Mouse (Mus musculus) CH12.LX (cell line): ENCODE measurements around the gene Zfyve28. TPM values are rescaled to one million over a fixed set of nuclear protein-coding genes. Genes with fewer than 3 reads are reported as not detected.

Source experiments
- DNase-seq: peaks from one replicate; pipeline ENCODE4 v3.0.0-alpha.2; 2013; ENCODE audit errors: extremely low read depth
- H3K27ac ChIP-seq: 2 replicates; pipeline ENCODE4 v1.5.1; 2012; ENCODE audit warnings: low read depth, mild to moderate bottlenecking, control low read depth, moderate library complexity; ENCODE audit not compliant: insufficient read depth
- H3K27me3 ChIP-seq: replicated peaks from 2 replicates; pipeline ENCODE3; 2012; ENCODE audit warnings: inconsistent platforms
- H3K36me3 ChIP-seq, 2 experiments: replicated peaks in 1 of 2; 2 replicates each; pipeline versions ENCODE3 to v1.6.1; 2012; ENCODE audit warnings: inconsistent platforms in 1 of 2, low read length in 1 of 2, mild to moderate bottlenecking in 1 of 2, mixed read lengths in 1 of 2, moderate library complexity in 1 of 2; ENCODE audit not compliant: control insufficient read depth in 1 of 2, insufficient read depth in 1 of 2
- H3K4me1 ChIP-seq, 2 experiments: 2 replicates each; pipeline ENCODE4 v1.6.1; 2012; ENCODE audit warnings: inconsistent platforms in 1 of 2, moderate library complexity in 1 of 2; ENCODE audit not compliant: insufficient read depth in 2 of 2, control insufficient read depth in 1 of 2
- H3K4me2 ChIP-seq: 2 replicates; pipeline ENCODE4 v1.6.1; 2012; ENCODE audit warnings: low read depth, mild to moderate bottlenecking, control low read depth; ENCODE audit not compliant: poor library complexity, insufficient read depth, severe bottlenecking
- H3K4me3 ChIP-seq, 3 experiments: fragments of 150-350 bp in 1 of 3; sonication (generic) in 1 of 3; replicated peaks in 1 of 3; 2 replicates each; pipeline versions ENCODE3 to v1.5.1; 2011 to 2012; ENCODE audit warnings: low read depth in 2 of 3, low read length in 2 of 3, mild to moderate bottlenecking in 2 of 3, moderate library complexity in 2 of 3, control low read depth in 1 of 3, improper control_type of control experiment in 1 of 3, inconsistent platforms in 1 of 3, mixed read lengths in 1 of 3; ENCODE audit not compliant: poor library complexity in 1 of 3
- H3K79me2 ChIP-seq: replicated peaks from 2 replicates; pipeline ENCODE4 v1.6.1; 2012; ENCODE audit warnings: mild to moderate bottlenecking, moderate library complexity; ENCODE audit not compliant: control insufficient read depth, poor library complexity, insufficient read depth, severe bottlenecking; ENCODE audit errors: extremely low read depth
- H3K9ac ChIP-seq: 2 replicates; pipeline ENCODE4 v1.6.1; 2012; ENCODE audit warnings: low read depth, mild to moderate bottlenecking, control low read depth, moderate library complexity; ENCODE audit not compliant: insufficient read depth
- H3K9me3 ChIP-seq: replicated peaks from 2 replicates; pipeline ENCODE3; 2012; ENCODE audit warnings: low read length, inconsistent platforms, mixed read lengths
- BHLHE40 ChIP-seq: IDR thresholded peaks from 2 replicates; pipeline ENCODE4 v1.6.1; 2011; ENCODE audit warnings: mild to moderate bottlenecking, low read depth, low read length, improper control_type of control experiment
- CHD1 ChIP-seq: IDR thresholded peaks from 2 replicates; pipeline ENCODE4 v1.6.1; 2012; ENCODE audit warnings: low read depth, low read length, improper control_type of control experiment, inconsistent platforms
- E2F4 ChIP-seq: IDR thresholded peaks from 2 replicates; pipeline ENCODE4 v1.6.1; 2011; ENCODE audit warnings: low read depth, low read length, improper control_type of control experiment; ENCODE audit not compliant: insufficient replicate concordance
- ELF1 ChIP-seq: IDR thresholded peaks from 2 replicates; pipeline ENCODE4 v1.6.1; 2014; ENCODE audit warnings: low read depth, mild to moderate bottlenecking, inconsistent platforms, low read length, improper control_type of control experiment
- EP300 ChIP-seq: IDR thresholded peaks from 2 replicates; pipeline ENCODE4 v1.6.1; 2011; ENCODE audit warnings: low read length, improper control_type of control experiment
- ETS1 ChIP-seq: conservative IDR thresholded peaks from 2 replicates; pipeline ENCODE4 v1.6.1; 2012; ENCODE audit warnings: low read depth, mild to moderate bottlenecking, inconsistent platforms, low read length, improper control_type of control experiment, moderate library complexity
- IRF4 ChIP-seq: IDR thresholded peaks from 2 replicates; pipeline ENCODE4 v1.6.1; 2014; ENCODE audit warnings: low read depth, mild to moderate bottlenecking, inconsistent platforms, low read length, improper control_type of control experiment
- JUND ChIP-seq: conservative IDR thresholded peaks from 2 replicates; pipeline ENCODE4 v1.6.1; 2011; ENCODE audit warnings: low read depth, low read length, improper control_type of control experiment
- KAT2A ChIP-seq: IDR thresholded peaks from 2 replicates; pipeline ENCODE4 v1.6.1; 2012; ENCODE audit warnings: low read length, improper control_type of control experiment, inconsistent platforms; ENCODE audit not compliant: insufficient replicate concordance
- MAX ChIP-seq: IDR thresholded peaks from 2 replicates; pipeline ENCODE4 v1.6.1; 2011; ENCODE audit warnings: low read length, improper control_type of control experiment
- MAZ ChIP-seq: IDR thresholded peaks from 2 replicates; pipeline ENCODE4 v1.6.1; 2012; ENCODE audit warnings: low read depth, mild to moderate bottlenecking, inconsistent platforms, low read length, improper control_type of control experiment, moderate library complexity
- MEF2A ChIP-seq: IDR thresholded peaks from 2 replicates; pipeline ENCODE4 v1.6.1; 2014; ENCODE audit warnings: low read depth, mild to moderate bottlenecking, inconsistent platforms, low read length, improper control_type of control experiment, borderline replicate concordance
- MXI1 ChIP-seq: IDR thresholded peaks from 2 replicates; pipeline ENCODE4 v1.6.1; 2011; ENCODE audit warnings: mild to moderate bottlenecking, low read depth, low read length, improper control_type of control experiment
- MYC ChIP-seq: IDR thresholded peaks from 2 replicates; pipeline ENCODE4 v1.6.1; 2011; ENCODE audit warnings: low read depth, mild to moderate bottlenecking, improper control_type of control experiment, low read length
- NELFE ChIP-seq: IDR thresholded peaks from 2 replicates; pipeline ENCODE4 v1.6.1; 2011; ENCODE audit warnings: low read depth, low read length, improper control_type of control experiment
- NRF1 ChIP-seq: IDR thresholded peaks from 2 replicates; pipeline ENCODE4 v1.6.1; 2014; ENCODE audit warnings: low read depth, mild to moderate bottlenecking, inconsistent platforms, low read length, improper control_type of control experiment, moderate library complexity
- PAX5 ChIP-seq: IDR thresholded peaks from 2 replicates; pipeline ENCODE4 v1.6.1; 2012; ENCODE audit warnings: low read length, inconsistent platforms, mixed read lengths
- POLR2AphosphoS2 ChIP-seq: IDR thresholded peaks from 2 replicates; pipeline ENCODE4 v1.6.1; 2011; ENCODE audit warnings: low read depth, low read length, improper control_type of control experiment
- RAD21 ChIP-seq: IDR thresholded peaks from 2 replicates; pipeline ENCODE4 v1.6.1; 2011; ENCODE audit warnings: low read depth, mild to moderate bottlenecking, low read length, improper control_type of control experiment, moderate library complexity
- RCOR1 ChIP-seq: conservative IDR thresholded peaks from 2 replicates; pipeline ENCODE4 v1.6.1; 2012; ENCODE audit warnings: low read depth, mild to moderate bottlenecking, inconsistent platforms, low read length, improper control_type of control experiment
- SIN3A ChIP-seq: IDR thresholded peaks from 2 replicates; pipeline ENCODE4 v1.6.1; 2012; ENCODE audit warnings: low read length, improper control_type of control experiment, inconsistent platforms
- SMC3 ChIP-seq: IDR thresholded peaks from 2 replicates; pipeline ENCODE4 v1.6.1; 2011; ENCODE audit warnings: low read depth, low read length, improper control_type of control experiment
- TBP ChIP-seq: conservative IDR thresholded peaks from 2 replicates; pipeline ENCODE4 v1.6.1; 2011; ENCODE audit warnings: low read depth, low read length, improper control_type of control experiment
- TCF12 ChIP-seq: IDR thresholded peaks from 2 replicates; pipeline ENCODE4 v1.6.1; 2014; ENCODE audit warnings: low read depth, mild to moderate bottlenecking, inconsistent platforms, low read length, improper control_type of control experiment
- UBTF ChIP-seq: IDR thresholded peaks from 2 replicates; pipeline ENCODE4 v1.6.1; 2012; ENCODE audit warnings: low read depth, mild to moderate bottlenecking, inconsistent platforms, low read length, improper control_type of control experiment, moderate library complexity
- USF1 ChIP-seq: IDR thresholded peaks from 2 replicates; pipeline ENCODE4 v1.6.1; 2014; ENCODE audit warnings: low read depth, mild to moderate bottlenecking, inconsistent platforms, low read length, improper control_type of control experiment
- ZC3H11A ChIP-seq: IDR thresholded peaks from 2 replicates; pipeline ENCODE4 v1.6.1; 2012; ENCODE audit warnings: low read depth, mild to moderate bottlenecking, inconsistent platforms, low read length, improper control_type of control experiment
- ZMIZ1 ChIP-seq: IDR thresholded peaks from 2 replicates; pipeline ENCODE4 v1.6.1; 2012; ENCODE audit warnings: low read depth, mild to moderate bottlenecking, inconsistent platforms, low read length, improper control_type of control experiment
- ZNF384 ChIP-seq: IDR thresholded peaks from 2 replicates; pipeline ENCODE4 v1.6.1; 2012; ENCODE audit warnings: low read depth, low read length, improper control_type of control experiment, inconsistent platforms
- dilution Hi-C: fragments of 300-500 bp; cut with MboI; formaldehyde crosslinking; loops from 2 replicates; pipeline ENCODE4 v1.14.3; 2020; ENCODE audit warnings: low sequenced_read_pairs; ENCODE audit not compliant: extremely low pct_unique_long_range_greater_than_20kb, extremely low pct_ligation_motif_present
- in situ Hi-C: fragments of 300-500 bp; cut with MboI; formaldehyde crosslinking; loops from 3 replicates; pipeline ENCODE4 v1.14.3; 2019; ENCODE audit warnings: low sequenced_read_pairs, low pct_ligation_motif_present, low pct_unique_long_range_greater_than_20kb, mixed read lengths
- polyA plus RNA-seq: library from polyadenylated mRNA; unstranded; fragments of >175 nt; gene quantifications from 2 replicates; pipeline ENCODE4 v1.2.1, GENCODE M21; 2012; ENCODE audit warnings: low read depth; ENCODE audit not compliant: insufficient read length
- total RNA-seq, 2 experiments: library from RNA; depleted of rRNA; stranded (reverse); fragments of 300-350 nt in 1 of 2; fragments of >200 nt in 1 of 2; gene quantifications; 2 replicates each; pipeline ENCODE4 v1.2.3; 2012 to 2014

Gene Zfyve28
- total and polyA plus RNA-seq, 3 experiments: 1.7 to 2.8 (median 2.0) TPM

GRCm38 (mm10) chr5:34285285-34285684 is 3.0 kb downstream of the Zfyve28 start:
- peaks cover 24% of the 10 kb centered on the region for H3K9me3 ChIP-seq
- in situ Hi-C loops (no loop called here), dilution Hi-C loops (no loop called here)
- no peak for DNase-seq
- H3K79me2 ChIP-seq: no peaks in the 10 kb centered on the region
- H3K27me3 ChIP-seq: no peaks in the 10 kb centered on the region
- no peak overlapping the region for H3K4me3 ChIP-seq
- H3K4me1 ChIP-seq: peaks cover 0 to 23% of the 10 kb centered on the region in 2 experiments; a peak in 3 of 4 replicates
- no peak overlapping the region for H3K27ac ChIP-seq
- no peak overlapping the region for H3K9ac ChIP-seq
- TF ChIP-seq NELFE: no peak
- no peak for TF ChIP-seq NRF1
- TF ChIP-seq MYC: no peak
- TF ChIP-seq POLR2AphosphoS2: no peak
- TF ChIP-seq MAX: no peak
- TF ChIP-seq KAT2A: no peak
- no peak for TF ChIP-seq RAD21
- no peak for TF ChIP-seq TCF12
- TF ChIP-seq CHD1: no peak
- no peak for TF ChIP-seq ZC3H11A
- no peak for TF ChIP-seq TBP
- TF ChIP-seq PAX5: no peak
- no peak for TF ChIP-seq E2F4
- no peak for TF ChIP-seq JUND
- TF ChIP-seq MXI1: no peak
- no peak for TF ChIP-seq ZNF384
- TF ChIP-seq USF1: no peak
- H3K36me3 ChIP-seq: no peaks in the 10 kb centered on the region
- H3K4me2 ChIP-seq: no peak overlapping the region

- no peak overlapping the region for H3K27ac ChIP-seq
- no peaks in the 10 kb centered on the region for H3K79me2 ChIP-seq
- peaks cover 24% of the 10 kb centered on the region for H3K9me3 ChIP-seq
- H3K36me3 ChIP-seq: no peaks in the 10 kb centered on the region
- no peak for TF ChIP-seq USF1
- no peak for TF ChIP-seq PAX5
- no peak for TF ChIP-seq MAZ
- no peak for TF ChIP-seq EP300
- TF ChIP-seq ELF1: no peak
- no peak for TF ChIP-seq SMC3
- no peak for TF ChIP-seq BHLHE40
- no peak for TF ChIP-seq TCF12
- no peak for TF ChIP-seq ETS1
- TF ChIP-seq MEF2A: no peak
- TF ChIP-seq POLR2AphosphoS2: no peak
- no peak for TF ChIP-seq UBTF
- no peak for TF ChIP-seq IRF4
- no peak for TF ChIP-seq ZMIZ1
- TF ChIP-seq RCOR1: no peak
- TF ChIP-seq MXI1: no peak
- no peak for TF ChIP-seq SIN3A
- TF ChIP-seq JUND: no peak
- peaks cover 0 to 23% of the 10 kb centered on the region in 2 experiments; a peak in 3 of 4 replicates for H3K4me1 ChIP-seq
- in situ Hi-C loops: no loop called here
- H3K27me3 ChIP-seq: no peaks in the 10 kb centered on the region
- dilution Hi-C loops: no loop called here
- H3K9ac ChIP-seq: no peak overlapping the region
- no peak overlapping the region for H3K4me2 ChIP-seq
- H3K4me3 ChIP-seq: no peak overlapping the region
- no peak for DNase-seq
Observed at GRCm38 (mm10) chr5:34284156-34284750, 4.0 kb downstream of the Zfyve28 start.
